Mouse (Mus musculus) liver, postnatal 0 days (tissue): ENCODE measurements around the gene Lce1i.

Experiments used
- CTCF ChIP-seq: sonication (generic); IDR thresholded peaks from 2 replicates; pipeline ENCODE4 v1.5.1; 2016; ENCODE audit warnings: antibody characterized with exemption, low read depth
- EP300 ChIP-seq: IDR thresholded peaks from 2 replicates; pipeline ENCODE4 v1.6.1; 2016; ENCODE audit warnings: antibody characterized with exemption, low read depth, mild to moderate bottlenecking

- TF ChIP-seq EP300 (no peak), CTCF (no peak)
These were observed 36.9 kb upstream of the Lce1i start for GRCm38 (mm10) chr3:92815581-92815980.
